Mouse (Mus musculus): Measurements from ENCODE around the gene Pex6.

GRCm38 (mm10) chr17:46751056-46751793 lies 40.0 kb downstream of the Pex6 start:
- TF ChIP-seq POLR2A (IDR thresholded peaks at IDR 0.05; ENCODE audit: low read depth, low read length): no peak
- no peak for TF ChIP-seq CTCF (conservative IDR thresholded peaks at IDR 0.05; ENCODE audit: insufficient read depth, insufficient read length, low read depth, low read length)
